Mouse (Mus musculus) liver, embryonic 11.5 days (tissue): ENCODE measurements around the gene Zbtb2. TPM values are rescaled to one million over a fixed set of nuclear protein-coding genes. Genes with fewer than 3 reads are reported as not detected.

Experiments
- ATAC-seq: fragments of 200-750 bp; cut with Nextera tagmentation; replicated peaks from 2 replicates; pipeline ENCODE4 v1.8.0; 2017; ENCODE audit warnings: moderate number of reproducible peaks, mild to moderate bottlenecking, moderate TSS enrichment, moderate library complexity; ENCODE audit not compliant: low FRiP score
- DNase-seq: peaks from one replicate; pipeline ENCODE4 v3.0.0-alpha.2; 2017; ENCODE audit warnings: low spot score
- H3K27ac ChIP-seq: fragments of 300-500 bp; sonication (generic); 2 replicates; pipeline ENCODE4 v1.5.1; 2014; ENCODE audit warnings: mild to moderate bottlenecking, low read depth, low read length, control low read depth
- H3K27me3 ChIP-seq: fragments of 300-500 bp; sonication (generic); replicated peaks from 2 replicates; pipeline ENCODE4 v1.6.1; 2014; ENCODE audit warnings: low read length, mixed read lengths; ENCODE audit not compliant: control insufficient read depth, insufficient read depth
- H3K36me3 ChIP-seq: fragments of 300-500 bp; sonication (generic); 2 replicates; pipeline ENCODE4 v1.6.1; 2014; ENCODE audit warnings: mild to moderate bottlenecking, low read length, moderate library complexity, mixed read lengths; ENCODE audit not compliant: control insufficient read depth, insufficient read depth
- H3K4me1 ChIP-seq: fragments of 300-500 bp; sonication (generic); replicated peaks from 2 replicates; pipeline ENCODE4 v1.6.1; 2014; ENCODE audit warnings: low read length, mixed read lengths; ENCODE audit not compliant: control insufficient read depth, insufficient read depth
- H3K4me2 ChIP-seq: fragments of 300-500 bp; sonication (generic); 2 replicates; pipeline ENCODE4 v1.6.1; 2014; ENCODE audit warnings: mild to moderate bottlenecking, control low read depth, moderate library complexity
- H3K4me3 ChIP-seq: fragments of 300-500 bp; sonication (generic); 2 replicates; pipeline ENCODE4 v1.5.1; 2014; ENCODE audit warnings: low read depth, low read length, control low read depth
- H3K9ac ChIP-seq: fragments of 300-500 bp; sonication (generic); 2 replicates; pipeline ENCODE4 v1.6.1; 2014; ENCODE audit warnings: low read depth, low read length, control low read depth
- H3K9me3 ChIP-seq: fragments of 300-500 bp; sonication (generic); 2 replicates; pipeline ENCODE4 v1.6.1; 2016; ENCODE audit warnings: low read length, inconsistent platforms, mixed read lengths; ENCODE audit not compliant: control insufficient read depth
- WGBS: fragments of 180-500 bp; shearing (Covaris S2); extraction: QIAGEN DNeasy Blood & Tissue Kit; methylation state at CpG from one replicate; pipeline ENCODE4 v1.1.7; 2014; 5-methylcytosine and 5-hydroxymethylcytosine counted together
- polyA plus RNA-seq: library from polyadenylated mRNA; unstranded; fragments of >200 nt; fragmentation: Nextera tagmentation; extraction: Ambion mirVana; gene quantifications from 2 replicates; pipeline ENCODE4 v1.2.1, GENCODE M21; 2014

The Zbtb2 gene
- polyA plus RNA-seq, 1 experiment from 2014 or later = 12.3 TPM

DNA sequence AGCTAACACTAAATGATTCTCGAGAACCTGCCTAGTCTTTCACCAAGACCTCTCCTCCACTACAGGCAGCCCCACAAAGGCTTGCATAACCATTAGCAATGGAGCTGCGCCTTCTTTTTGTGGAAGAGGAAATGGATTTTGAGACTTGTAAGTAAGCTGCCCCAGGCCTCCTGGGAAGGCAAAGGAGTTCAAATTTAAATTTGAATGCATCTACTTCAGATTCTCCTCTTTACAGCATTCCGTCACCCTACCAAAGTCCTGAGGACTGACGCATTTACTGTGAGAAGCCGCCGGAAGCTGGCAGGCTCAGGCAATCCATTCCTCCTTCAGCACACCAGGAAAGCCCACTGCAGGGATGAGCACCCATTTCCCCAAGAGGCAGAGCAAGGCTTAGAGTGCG is 12.6 kb downstream of the Zbtb2 start:
- DNase-seq = no peak
- 64% methylated on average over 7 of the region's 7 CpGs for WGBS

DNA sequence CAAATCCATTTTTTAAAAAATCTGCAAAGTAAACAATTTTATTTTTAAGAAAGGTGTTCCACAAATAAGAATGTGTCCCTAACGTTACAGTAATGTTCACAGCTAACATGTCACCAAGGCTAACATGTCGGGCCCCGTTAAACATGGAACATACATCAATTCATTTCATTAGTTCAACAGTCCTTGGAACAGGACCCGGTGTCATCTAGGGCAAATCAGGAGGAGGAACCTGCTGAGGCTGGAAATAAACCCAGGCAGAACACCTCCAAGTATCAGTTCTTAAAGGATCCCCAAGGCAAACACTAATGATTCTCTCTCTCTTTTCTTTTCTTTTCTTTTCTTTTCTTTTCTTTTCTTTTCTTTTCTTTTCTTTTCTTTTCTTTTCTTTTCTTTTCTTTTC is 13.2 kb downstream of the Zbtb2 start:
- ATAC-seq = no peak
- Histone ChIP-seq H3K36me3 (peaks cover 2% of the 10 kb centered on the region; the same call in 1 of the 2 replicates), H3K27ac (no peak overlapping the region), H3K4me1 (no peaks in the 10 kb centered on the region), H3K9me3 (no peaks in the 10 kb centered on the region), H3K27me3 (no peaks in the 10 kb centered on the region), H3K4me2 (no peak overlapping the region), H3K9ac (no peak overlapping the region), H3K4me3 (no peak overlapping the region)
- 88% methylated on average over 4 of the region's 4 CpGs for WGBS
- DNase-seq = no peak

More for the DNA sequence above, 12.6 kb downstream of the Zbtb2 start:
- H3K9me3 ChIP-seq = no peaks in the 10 kb centered on the region
- no peak overlapping the region for H3K4me3 ChIP-seq
- H3K36me3 ChIP-seq = peaks cover 2% of the 10 kb centered on the region; the same call in 1 of the 2 replicates
- no peak overlapping the region for H3K27ac ChIP-seq
- H3K9ac ChIP-seq = no peak overlapping the region
- no peaks in the 10 kb centered on the region for H3K4me1 ChIP-seq
- H3K4me2 ChIP-seq = no peak overlapping the region
- no peaks in the 10 kb centered on the region for H3K27me3 ChIP-seq
- ATAC-seq = no peak

DNA sequence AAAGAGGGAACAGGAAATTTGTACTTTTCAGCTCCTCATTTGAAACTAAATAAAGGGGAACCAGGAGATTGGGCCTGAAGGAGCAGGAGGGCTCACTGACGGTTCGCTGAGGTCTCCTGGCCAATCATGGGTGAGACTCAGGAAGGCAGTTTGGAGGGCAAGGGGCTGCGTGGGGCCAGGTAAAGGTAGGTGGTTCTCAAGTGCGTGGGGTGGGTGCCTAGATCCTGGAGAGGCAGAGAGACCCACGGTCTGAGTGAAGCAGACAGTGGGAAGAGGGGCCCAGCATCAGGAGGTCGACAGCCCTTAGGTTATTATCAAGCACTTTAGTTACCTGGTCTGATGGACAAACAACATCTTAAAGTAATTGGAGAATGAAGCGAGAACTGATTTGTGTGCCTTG is 13.7 kb downstream of the Zbtb2 start:
- H3K9ac ChIP-seq = no peak overlapping the region
- no peaks in the 10 kb centered on the region for H3K9me3 ChIP-seq
- no peak overlapping the region for H3K4me2 ChIP-seq
- no peaks in the 10 kb centered on the region for H3K27me3 ChIP-seq
- WGBS = 87% methylated on average over 7 of the region's 7 CpGs
- no peaks in the 10 kb centered on the region for H3K4me1 ChIP-seq
- peaks cover 2% of the 10 kb centered on the region; the same call in 1 of the 2 replicates for H3K36me3 ChIP-seq
- H3K27ac ChIP-seq = no peak overlapping the region
- ATAC-seq = no peak
- H3K4me3 ChIP-seq = no peak overlapping the region
- DNase-seq = no peak

DNA sequence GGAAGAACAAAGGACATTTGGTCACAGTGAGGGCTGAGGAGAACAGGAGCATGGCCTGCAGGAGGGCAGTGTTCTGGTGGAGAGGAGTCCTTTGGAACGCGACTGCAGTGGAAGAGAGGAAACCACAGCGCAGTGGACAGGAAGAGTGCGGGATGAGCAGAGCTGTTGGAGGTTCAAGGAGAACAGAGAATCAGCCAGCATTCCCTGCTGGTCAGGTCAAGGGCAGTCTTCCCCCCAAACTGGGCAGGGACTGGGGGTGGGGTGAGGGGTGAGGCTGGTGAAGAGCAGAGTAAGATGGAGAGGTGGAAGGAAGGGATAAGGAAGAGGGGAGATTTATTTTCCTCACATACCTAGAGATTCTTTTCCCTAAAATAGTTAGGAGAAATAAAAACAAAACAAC is 14.3 kb downstream of the Zbtb2 start:
- peaks cover 3% of the 10 kb centered on the region for H3K36me3 ChIP-seq
- no peak overlapping the region for H3K4me2 ChIP-seq
- WGBS = 66% methylated on average over 4 of the region's 4 CpGs
- no peaks in the 10 kb centered on the region for H3K9me3 ChIP-seq
- H3K9ac ChIP-seq = no peak overlapping the region
- no peak overlapping the region for H3K4me3 ChIP-seq
- no peaks in the 10 kb centered on the region for H3K4me1 ChIP-seq
- ATAC-seq (0 out of 2 replicates have a peak, but pooled peaks have one; percentile 21), DNase-seq (no peak)
- H3K27ac ChIP-seq = no peak overlapping the region
- H3K27me3 ChIP-seq = no peaks in the 10 kb centered on the region

DNA sequence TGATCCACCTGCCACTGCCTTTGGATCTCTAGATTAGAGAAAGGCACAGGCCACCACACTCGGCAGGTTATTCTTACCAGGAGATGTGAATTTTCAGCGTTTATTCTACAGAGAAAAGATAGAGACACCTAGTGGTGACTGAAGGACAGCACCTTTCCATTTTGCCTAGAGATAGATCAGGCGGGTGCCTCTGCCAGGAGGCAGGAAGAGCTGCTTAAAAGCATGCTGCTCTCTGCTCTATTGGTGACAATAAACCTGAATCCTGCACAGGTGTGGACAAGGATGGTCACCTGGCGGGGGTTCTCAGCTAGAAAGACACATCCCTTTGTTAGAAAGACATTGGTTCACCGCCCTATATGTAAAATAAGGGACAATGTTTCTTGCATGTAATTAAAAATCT is 15.9 kb downstream of the Zbtb2 start:
- Histone ChIP-seq H3K4me2 (no peak overlapping the region), H3K36me3 (peaks cover 9% of the 10 kb centered on the region), H3K4me1 (no peaks in the 10 kb centered on the region), H3K27ac (no peak overlapping the region), H3K27me3 (no peaks in the 10 kb centered on the region), H3K4me3 (no peak overlapping the region), H3K9ac (no peak overlapping the region), H3K9me3 (no peaks in the 10 kb centered on the region)
- DNase-seq = no peak
- no peak for ATAC-seq
- 55% methylated on average over 5 of the region's 5 CpGs for WGBS

DNA sequence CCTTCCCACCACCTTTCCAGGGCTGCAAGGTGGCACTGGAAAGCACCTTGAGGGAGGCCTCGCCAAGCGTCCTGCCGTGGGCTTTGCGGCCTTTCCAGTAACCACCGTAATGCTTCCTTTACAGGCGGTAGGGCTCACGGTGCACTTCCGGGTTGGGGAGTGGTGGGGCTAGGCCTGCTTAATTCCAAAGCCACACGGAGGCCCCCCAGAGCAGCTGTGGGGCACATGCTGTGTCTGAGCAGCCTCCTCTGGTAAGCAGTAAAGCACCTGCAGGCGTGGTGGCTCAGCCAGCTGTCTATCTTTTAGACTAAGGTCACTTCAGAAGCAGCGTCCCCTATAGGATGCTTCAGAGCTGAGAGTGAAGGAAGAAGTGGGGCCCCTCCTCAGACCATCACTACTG is 17.8 kb downstream of the Zbtb2 start:
- H3K36me3 ChIP-seq = peaks cover 9% of the 10 kb centered on the region
- no peak overlapping the region for H3K9ac ChIP-seq
- no peak overlapping the region for H3K4me3 ChIP-seq
- no peak overlapping the region for H3K27ac ChIP-seq
- WGBS = 87% methylated on average over 11 of the region's 11 CpGs
- no peaks in the 10 kb centered on the region for H3K27me3 ChIP-seq
- H3K9me3 ChIP-seq = no peaks in the 10 kb centered on the region
- H3K4me2 ChIP-seq = no peak overlapping the region
- ATAC-seq = no peak
- H3K4me1 ChIP-seq = no peaks in the 10 kb centered on the region
- DNase-seq = no peak

DNA sequence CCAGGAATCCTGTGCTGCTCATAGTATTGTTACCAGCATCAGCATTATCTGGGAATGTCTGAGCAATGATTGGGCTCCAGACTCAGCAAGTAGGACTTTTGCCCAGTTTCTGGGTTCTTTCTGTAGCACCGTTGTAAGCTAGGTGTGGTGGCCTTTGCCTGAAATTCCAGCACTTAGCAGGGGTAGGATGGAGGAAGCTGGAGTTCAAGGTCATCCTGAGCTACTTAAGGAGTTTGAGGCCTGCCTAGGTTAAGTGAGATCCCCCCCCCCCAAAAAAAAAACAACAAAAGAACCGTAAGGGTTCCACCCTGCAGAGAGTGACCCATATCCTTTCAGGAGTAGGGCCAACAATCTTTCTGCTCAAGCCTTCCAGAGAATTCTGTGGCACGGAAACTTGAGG is 23.3 kb downstream of the Zbtb2 start:
- no peak overlapping the region for H3K4me2 ChIP-seq
- H3K27me3 ChIP-seq = no peaks in the 10 kb centered on the region
- DNase-seq = no peak
- no peak overlapping the region for H3K4me3 ChIP-seq
- H3K9ac ChIP-seq = no peak overlapping the region
- peaks cover 3% of the 10 kb centered on the region for H3K9me3 ChIP-seq
- WGBS = 89% methylated on average over 3 of the region's 3 CpGs
- no peak for ATAC-seq
- H3K36me3 ChIP-seq = peaks cover 7% of the 10 kb centered on the region
- no peaks in the 10 kb centered on the region for H3K4me1 ChIP-seq
- H3K27ac ChIP-seq = no peak overlapping the region

DNA sequence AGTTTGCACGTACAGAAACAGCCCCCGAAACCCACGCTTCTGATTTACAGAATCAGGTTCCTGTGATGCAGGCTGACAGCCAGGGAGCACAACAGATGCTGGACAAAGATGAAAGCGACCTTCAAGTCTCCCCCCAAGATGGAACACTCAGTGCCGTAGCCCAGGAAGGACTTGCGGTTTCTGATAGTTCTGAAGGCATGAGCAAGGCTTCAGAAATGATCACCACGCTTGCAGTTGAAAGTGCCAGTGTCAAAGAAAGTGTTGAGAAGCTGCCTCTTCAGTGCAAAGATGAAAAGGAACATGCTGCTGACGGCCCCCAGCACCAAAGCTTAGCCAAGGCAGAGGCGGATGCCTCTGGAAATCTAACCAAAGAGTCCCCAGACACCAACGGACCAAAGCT is 30.5 kb downstream of the Zbtb2 start:
- Histone ChIP-seq H3K36me3 (no peaks in the 10 kb centered on the region), H3K9ac (no peak overlapping the region), H3K9me3 (no peaks in the 10 kb centered on the region)

DNA sequence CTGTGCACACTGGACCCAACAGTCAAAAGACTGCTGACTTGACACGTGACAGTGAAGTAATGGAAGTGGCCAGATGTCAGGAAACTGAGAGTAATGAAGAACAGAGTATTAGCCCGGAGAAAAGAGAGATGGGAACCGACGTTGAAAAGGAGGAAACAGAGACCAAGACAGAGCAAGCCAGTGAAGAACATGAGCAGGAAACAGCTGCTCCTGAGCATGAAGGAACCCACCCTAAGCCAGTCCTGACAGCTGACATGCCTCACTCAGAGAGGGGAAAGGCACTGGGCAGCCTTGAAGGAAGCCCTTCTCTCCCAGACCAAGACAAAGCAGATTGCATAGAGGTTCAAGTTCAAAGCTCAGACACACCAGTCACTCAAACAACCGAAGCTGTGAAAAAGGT is 31.3 kb downstream of the Zbtb2 start:
- Histone ChIP-seq H3K4me2 (no peak overlapping the region), H3K9ac (no peak overlapping the region), H3K9me3 (no peaks in the 10 kb centered on the region), H3K27ac (no peak overlapping the region), H3K36me3 (no peaks in the 10 kb centered on the region), H3K4me1 (no peaks in the 10 kb centered on the region), H3K27me3 (no peaks in the 10 kb centered on the region), H3K4me3 (no peak overlapping the region)
- ATAC-seq (no peak), DNase-seq (no peak)
- 50% methylated on average over 5 of the region's 5 CpGs for WGBS

More for the DNA sequence above, 30.5 kb downstream of the Zbtb2 start:
- DNase-seq = no peak
- H3K27ac ChIP-seq = no peak overlapping the region
- H3K4me2 ChIP-seq = no peak overlapping the region
- H3K27me3 ChIP-seq = no peaks in the 10 kb centered on the region
- 85% methylated on average over 10 of the region's 10 CpGs for WGBS
- no peaks in the 10 kb centered on the region for H3K4me1 ChIP-seq
- H3K4me3 ChIP-seq = no peak overlapping the region
- no peak for ATAC-seq
